Mouse (Mus musculus) CH12.LX (cell line): Measurements from ENCODE around the gene Trp73. TPM values are rescaled to one million over a fixed set of nuclear protein-coding genes. Genes with fewer than 3 reads are reported as not detected.

Source experiments
- DNase-seq: peaks from one replicate; pipeline ENCODE4 v3.0.0-alpha.2; 2013; ENCODE audit errors: extremely low read depth
- H3K27ac ChIP-seq: 2 replicates; pipeline ENCODE4 v1.5.1; 2012; ENCODE audit warnings: low read depth, mild to moderate bottlenecking, control low read depth, moderate library complexity; ENCODE audit not compliant: insufficient read depth
- H3K27me3 ChIP-seq: replicated peaks from 2 replicates; pipeline ENCODE3; 2012; ENCODE audit warnings: inconsistent platforms
- H3K36me3 ChIP-seq, 2 experiments: replicated peaks in 1 of 2; 2 replicates each; pipeline versions ENCODE3 to v1.6.1; 2012; ENCODE audit warnings: inconsistent platforms in 1 of 2, low read length in 1 of 2, mild to moderate bottlenecking in 1 of 2, mixed read lengths in 1 of 2, moderate library complexity in 1 of 2; ENCODE audit not compliant: control insufficient read depth in 1 of 2, insufficient read depth in 1 of 2
- H3K4me1 ChIP-seq, 2 experiments: 2 replicates each; pipeline ENCODE4 v1.6.1; 2012; ENCODE audit warnings: inconsistent platforms in 1 of 2, moderate library complexity in 1 of 2; ENCODE audit not compliant: insufficient read depth in 2 of 2, control insufficient read depth in 1 of 2
- H3K4me2 ChIP-seq: 2 replicates; pipeline ENCODE4 v1.6.1; 2012; ENCODE audit warnings: low read depth, mild to moderate bottlenecking, control low read depth; ENCODE audit not compliant: poor library complexity, insufficient read depth, severe bottlenecking
- H3K4me3 ChIP-seq, 3 experiments: fragments of 150-350 bp in 1 of 3; sonication (generic) in 1 of 3; replicated peaks in 1 of 3; 2 replicates each; pipeline versions ENCODE3 to v1.5.1; 2011 to 2012; ENCODE audit warnings: low read depth in 2 of 3, low read length in 2 of 3, mild to moderate bottlenecking in 2 of 3, moderate library complexity in 2 of 3, control low read depth in 1 of 3, improper control_type of control experiment in 1 of 3, inconsistent platforms in 1 of 3, mixed read lengths in 1 of 3; ENCODE audit not compliant: poor library complexity in 1 of 3
- H3K79me2 ChIP-seq: replicated peaks from 2 replicates; pipeline ENCODE4 v1.6.1; 2012; ENCODE audit warnings: mild to moderate bottlenecking, moderate library complexity; ENCODE audit not compliant: control insufficient read depth, poor library complexity, insufficient read depth, severe bottlenecking; ENCODE audit errors: extremely low read depth
- H3K9ac ChIP-seq: 2 replicates; pipeline ENCODE4 v1.6.1; 2012; ENCODE audit warnings: low read depth, mild to moderate bottlenecking, control low read depth, moderate library complexity; ENCODE audit not compliant: insufficient read depth
- H3K9me3 ChIP-seq: replicated peaks from 2 replicates; pipeline ENCODE3; 2012; ENCODE audit warnings: low read length, inconsistent platforms, mixed read lengths
- CHD1 ChIP-seq: IDR thresholded peaks from 2 replicates; pipeline ENCODE4 v1.6.1; 2012; ENCODE audit warnings: low read depth, low read length, improper control_type of control experiment, inconsistent platforms
- CTCF ChIP-seq, 2 experiments: IDR thresholded peaks in 1 of 2; conservative IDR thresholded peaks in 1 of 2; 2 replicates each; pipeline ENCODE4 v1.5.1; 2011 to 2012; ENCODE audit warnings: low read depth in 2 of 2, low read length in 2 of 2, improper control_type of control experiment in 1 of 2, inconsistent platforms in 1 of 2, mild to moderate bottlenecking in 1 of 2, moderate library complexity in 1 of 2
- ELF1 ChIP-seq: IDR thresholded peaks from 2 replicates; pipeline ENCODE4 v1.6.1; 2014; ENCODE audit warnings: low read depth, mild to moderate bottlenecking, inconsistent platforms, low read length, improper control_type of control experiment
- ETS1 ChIP-seq: conservative IDR thresholded peaks from 2 replicates; pipeline ENCODE4 v1.6.1; 2012; ENCODE audit warnings: low read depth, mild to moderate bottlenecking, inconsistent platforms, low read length, improper control_type of control experiment, moderate library complexity
- HCFC1 ChIP-seq: IDR thresholded peaks from 2 replicates; pipeline ENCODE4 v1.6.1; 2012; ENCODE audit warnings: low read depth, mild to moderate bottlenecking, inconsistent platforms, low read length, improper control_type of control experiment
- KAT2A ChIP-seq: IDR thresholded peaks from 2 replicates; pipeline ENCODE4 v1.6.1; 2012; ENCODE audit warnings: low read length, improper control_type of control experiment, inconsistent platforms; ENCODE audit not compliant: insufficient replicate concordance
- MAX ChIP-seq: IDR thresholded peaks from 2 replicates; pipeline ENCODE4 v1.6.1; 2011; ENCODE audit warnings: low read length, improper control_type of control experiment
- MEF2A ChIP-seq: IDR thresholded peaks from 2 replicates; pipeline ENCODE4 v1.6.1; 2014; ENCODE audit warnings: low read depth, mild to moderate bottlenecking, inconsistent platforms, low read length, improper control_type of control experiment, borderline replicate concordance
- MXI1 ChIP-seq: IDR thresholded peaks from 2 replicates; pipeline ENCODE4 v1.6.1; 2011; ENCODE audit warnings: mild to moderate bottlenecking, low read depth, low read length, improper control_type of control experiment
- MYC ChIP-seq: IDR thresholded peaks from 2 replicates; pipeline ENCODE4 v1.6.1; 2011; ENCODE audit warnings: low read depth, mild to moderate bottlenecking, improper control_type of control experiment, low read length
- NELFE ChIP-seq: IDR thresholded peaks from 2 replicates; pipeline ENCODE4 v1.6.1; 2011; ENCODE audit warnings: low read depth, low read length, improper control_type of control experiment
- NRF1 ChIP-seq: IDR thresholded peaks from 2 replicates; pipeline ENCODE4 v1.6.1; 2014; ENCODE audit warnings: low read depth, mild to moderate bottlenecking, inconsistent platforms, low read length, improper control_type of control experiment, moderate library complexity
- PAX5 ChIP-seq: IDR thresholded peaks from 2 replicates; pipeline ENCODE4 v1.6.1; 2012; ENCODE audit warnings: low read length, inconsistent platforms, mixed read lengths
- POLR2A ChIP-seq: IDR thresholded peaks from 2 replicates; pipeline ENCODE4 v1.6.1; 2011; ENCODE audit warnings: low read depth, mild to moderate bottlenecking, improper control_type of control experiment, low read length
- POLR2AphosphoS2 ChIP-seq: IDR thresholded peaks from 2 replicates; pipeline ENCODE4 v1.6.1; 2011; ENCODE audit warnings: low read depth, low read length, improper control_type of control experiment
- RAD21 ChIP-seq: IDR thresholded peaks from 2 replicates; pipeline ENCODE4 v1.6.1; 2011; ENCODE audit warnings: low read depth, mild to moderate bottlenecking, low read length, improper control_type of control experiment, moderate library complexity
- SIN3A ChIP-seq: IDR thresholded peaks from 2 replicates; pipeline ENCODE4 v1.6.1; 2012; ENCODE audit warnings: low read length, improper control_type of control experiment, inconsistent platforms
- TBP ChIP-seq: conservative IDR thresholded peaks from 2 replicates; pipeline ENCODE4 v1.6.1; 2011; ENCODE audit warnings: low read depth, low read length, improper control_type of control experiment
- TCF12 ChIP-seq: IDR thresholded peaks from 2 replicates; pipeline ENCODE4 v1.6.1; 2014; ENCODE audit warnings: low read depth, mild to moderate bottlenecking, inconsistent platforms, low read length, improper control_type of control experiment
- UBTF ChIP-seq: IDR thresholded peaks from 2 replicates; pipeline ENCODE4 v1.6.1; 2012; ENCODE audit warnings: low read depth, mild to moderate bottlenecking, inconsistent platforms, low read length, improper control_type of control experiment, moderate library complexity
- USF1 ChIP-seq: IDR thresholded peaks from 2 replicates; pipeline ENCODE4 v1.6.1; 2014; ENCODE audit warnings: low read depth, mild to moderate bottlenecking, inconsistent platforms, low read length, improper control_type of control experiment
- dilution Hi-C: fragments of 300-500 bp; cut with MboI; formaldehyde crosslinking; loops from 2 replicates; pipeline ENCODE4 v1.14.3; 2020; ENCODE audit warnings: low sequenced_read_pairs; ENCODE audit not compliant: extremely low pct_unique_long_range_greater_than_20kb, extremely low pct_ligation_motif_present
- in situ Hi-C: fragments of 300-500 bp; cut with MboI; formaldehyde crosslinking; loops from 3 replicates; pipeline ENCODE4 v1.14.3; 2019; ENCODE audit warnings: low sequenced_read_pairs, low pct_ligation_motif_present, low pct_unique_long_range_greater_than_20kb, mixed read lengths
- polyA plus RNA-seq: library from polyadenylated mRNA; unstranded; fragments of >175 nt; gene quantifications from 2 replicates; pipeline ENCODE4 v1.2.1, GENCODE M21; 2012; ENCODE audit warnings: low read depth; ENCODE audit not compliant: insufficient read length
- total RNA-seq, 2 experiments: library from RNA; depleted of rRNA; stranded (reverse); fragments of 300-350 nt in 1 of 2; fragments of >200 nt in 1 of 2; gene quantifications; 2 replicates each; pipeline ENCODE4 v1.2.3; 2012 to 2014

Trp73 gene
- total and polyA plus RNA-seq, 3 experiments = 14.0 to 34.3 (median 30.0) TPM

GRCm38 (mm10) chr4:154118782-154119181, 21.2 kb downstream of the Trp73 start:
- no peak for TF ChIP-seq POLR2AphosphoS2
- TF ChIP-seq RAD21 = no peak
- TF ChIP-seq POLR2A = no peak
- TF ChIP-seq TCF12 = no peak
- TF ChIP-seq HCFC1 = no peak
- TF ChIP-seq CHD1 = no peak
- no peak for TF ChIP-seq SIN3A
- TF ChIP-seq NELFE = no peak
- no peak for TF ChIP-seq NRF1
- no peak for TF ChIP-seq MEF2A
- no peak for TF ChIP-seq TBP
- TF ChIP-seq MYC = no peak
- Histone ChIP-seq H3K4me1 (peaks cover 36 to 78% of the 10 kb centered on the region in 2 experiments), H3K9me3 (no peaks in the 10 kb centered on the region), H3K9ac (no peak overlapping the region), H3K4me3 (no peak overlapping the region), H3K27ac (no peak overlapping the region), H3K4me2 (no peak overlapping the region), H3K79me2 (peaks cover 90% of the 10 kb centered on the region), H3K36me3 (peaks cover 45 to 85% of the 10 kb centered on the region in 2 experiments), H3K27me3 (no peaks in the 10 kb centered on the region)
- no peak for DNase-seq
- in situ Hi-C loops (loop anchor here (25.0 kb wide), 1 partner anchor 1831 kb away; the partner anchor contains the start of genes Hes3 and Icmt), dilution Hi-C loops (no loop called here)

GRCm38 (mm10) chr4:154116421-154116820, 23.6 kb downstream of the Trp73 start:
- H3K27ac ChIP-seq = no peak overlapping the region

More at GRCm38 (mm10) chr4:154116421-154116820, 23.6 kb downstream of the Trp73 start:
- Histone ChIP-seq H3K9ac (no peak overlapping the region), H3K4me3 (no peak overlapping the region), H3K4me2 (no peak overlapping the region), H3K4me1 (peaks cover 33 to 74% of the 10 kb centered on the region in 2 experiments), H3K9me3 (no peaks in the 10 kb centered on the region), H3K79me2 (peaks cover 81% of the 10 kb centered on the region), H3K27me3 (no peaks in the 10 kb centered on the region), H3K36me3 (peaks cover 48 to 87% of the 10 kb centered on the region in 2 experiments)
- in situ Hi-C loops = loop anchor here (25.0 kb wide), 1 partner anchor 1829 kb away; the partner anchor contains the start of genes Hes3 and Icmt
- TF ChIP-seq PAX5 (no peak), CTCF (conservative IDR thresholded peaks at IDR 0.05 in 1 of 2, IDR thresholded peaks at IDR 0.05 in 1 of 2; ENCODE audit: low read depth in 2 of 2, low read length in 2 of 2) (no peak), MAX (no peak), MXI1 (no peak), ELF1 (no peak), KAT2A (no peak), UBTF (no peak), ETS1 (no peak), USF1 (no peak), RAD21 (no peak), SIN3A (no peak)
- dilution Hi-C loops = no loop called here
- no peak for DNase-seq
